Mouse (Mus musculus) cerebellum, adult 2 months (tissue): ENCODE results near the gene Rph3al.

ENCODE experiments used
- CTCF ChIP-seq: fragments of 200-500 bp; IDR thresholded peaks from 2 replicates; pipeline ENCODE4 v1.5.1; 2011; ENCODE audit warnings: low read depth, mild to moderate bottlenecking, control low read depth, low read length, moderate library complexity, borderline replicate concordance; ENCODE audit not compliant: insufficient read depth
- POLR2A ChIP-seq: fragments of 200-500 bp; IDR thresholded peaks from 2 replicates; pipeline ENCODE4 v1.6.1; 2011; ENCODE audit warnings: low read length, control low read depth, borderline replicate concordance; ENCODE audit not compliant: insufficient read depth

DNA sequence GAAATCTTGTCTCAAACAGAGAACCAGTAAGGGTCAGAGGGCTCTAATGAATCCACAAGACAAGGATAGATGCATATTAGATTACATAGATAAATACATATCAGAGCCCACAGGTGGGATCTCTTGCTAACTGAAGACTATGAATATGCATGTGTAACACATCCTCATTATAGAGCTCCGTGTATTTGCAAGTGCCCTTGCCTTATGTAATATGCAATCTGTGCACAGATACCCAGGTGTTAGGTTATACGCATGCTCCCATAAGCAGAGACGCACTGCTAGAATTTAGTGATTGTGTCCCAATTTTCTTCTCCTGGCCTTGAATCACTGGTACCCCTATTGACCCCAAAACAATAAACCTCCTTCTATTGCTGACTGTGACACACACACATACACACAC, 34.0 kb upstream of the Rph3al start:
- TF ChIP-seq CTCF (no peak), POLR2A (no peak)
